Mouse (Mus musculus) hindbrain, embryonic 11.5 days (tissue): ENCODE results near the gene Spg21. TPM values are rescaled to one million over a fixed set of nuclear protein-coding genes. Genes with fewer than 3 reads are reported as not detected.

Experiments used
- ATAC-seq: fragments of 200-750 bp; cut with Nextera tagmentation; 2 replicates; pipeline ENCODE4 v1.8.0; 2017; ENCODE audit warnings: mild to moderate bottlenecking, moderate TSS enrichment, moderate library complexity; ENCODE audit not compliant: low FRiP score
- DNase-seq: peaks from one replicate; pipeline ENCODE4 v3.0.0-alpha.2; 2015; ENCODE audit warnings: low spot score
- H3K27ac ChIP-seq: fragments of 300-500 bp; sonication (generic); 2 replicates; pipeline ENCODE4 v1.5.1; 2014; ENCODE audit warnings: mild to moderate bottlenecking, low read depth, low read length
- H3K27me3 ChIP-seq: fragments of 300-500 bp; sonication (generic); 2 replicates; pipeline ENCODE4 v1.6.1; 2014; ENCODE audit warnings: mild to moderate bottlenecking, low read length, moderate library complexity, mixed read lengths; ENCODE audit not compliant: control insufficient read depth, insufficient read depth
- H3K36me3 ChIP-seq: fragments of 300-500 bp; sonication (generic); 2 replicates; pipeline ENCODE4 v1.6.1; 2014; ENCODE audit warnings: mild to moderate bottlenecking, low read length, moderate library complexity, mixed read lengths; ENCODE audit not compliant: control insufficient read depth, insufficient read depth
- H3K4me1 ChIP-seq: fragments of 300-500 bp; sonication (generic); replicated peaks from 2 replicates; pipeline ENCODE4 v1.6.1; 2014; ENCODE audit warnings: low read length, mixed read lengths; ENCODE audit not compliant: control insufficient read depth, insufficient read depth
- H3K4me2 ChIP-seq: fragments of 300-500 bp; sonication (generic); replicated peaks from 2 replicates; pipeline ENCODE4 v1.6.1; 2014; ENCODE audit warnings: mild to moderate bottlenecking, low read depth, low read length
- H3K4me3 ChIP-seq: fragments of 300-500 bp; sonication (generic); 2 replicates; pipeline ENCODE4 v1.5.1; 2014; ENCODE audit warnings: low read depth, low read length
- H3K9ac ChIP-seq: fragments of 300-500 bp; sonication (generic); 2 replicates; pipeline ENCODE4 v1.6.1; 2014; ENCODE audit warnings: low read depth, low read length
- H3K9me3 ChIP-seq: fragments of 300-500 bp; sonication (generic); 2 replicates; pipeline ENCODE4 v1.6.1; 2016; ENCODE audit warnings: low read length; ENCODE audit not compliant: control insufficient read depth
- WGBS: fragments of 180-500 bp; shearing (Covaris S2); extraction: QIAGEN DNeasy Blood & Tissue Kit; methylation state at CpG from one replicate; pipeline ENCODE4 v1.1.7; 2014; 5-methylcytosine and 5-hydroxymethylcytosine counted together
- polyA plus RNA-seq: library from polyadenylated mRNA; unstranded; fragments of >200 nt; fragmentation: Nextera tagmentation; extraction: Ambion mirVana; gene quantifications from 2 replicates; pipeline ENCODE4 v1.2.1, GENCODE M21; 2014

The Spg21 gene
- polyA plus RNA-seq, 1 experiment from 2014 or later, result 131 TPM

DNA sequence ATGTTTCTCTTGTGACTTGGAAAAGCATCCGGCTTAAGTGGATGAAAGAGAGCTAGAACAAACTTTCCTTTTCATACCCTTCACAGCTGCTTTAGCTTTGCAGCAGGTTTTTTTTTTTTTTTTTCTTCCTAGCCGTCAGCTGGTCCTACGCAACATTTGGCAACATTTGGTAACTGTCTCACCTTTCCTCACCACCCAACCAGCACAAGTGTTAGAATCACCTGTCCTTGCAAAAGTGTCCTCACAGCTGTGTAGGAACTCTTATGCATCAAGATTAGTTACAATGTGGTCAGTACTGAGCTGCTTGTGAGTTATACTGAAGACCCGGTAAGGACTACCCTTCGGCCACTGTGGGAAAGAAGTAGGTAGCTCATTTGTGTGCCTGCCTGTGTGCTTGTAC, 1.8 kb downstream of the Spg21 start:
- DNase-seq (no peak), ATAC-seq (no peak)
- no peak overlapping the region for H3K4me2 ChIP-seq
- H3K9ac ChIP-seq, result no peak overlapping the region
- WGBS, result 84% methylated on average over 5 of the region's 5 CpGs
- no peaks in the 10 kb centered on the region for H3K36me3 ChIP-seq
- no peaks in the 10 kb centered on the region for H3K27me3 ChIP-seq
- H3K4me1 ChIP-seq, result peaks cover 7% of the 10 kb centered on the region
- no peak overlapping the region for H3K4me3 ChIP-seq
- no peak overlapping the region for H3K27ac ChIP-seq
- H3K9me3 ChIP-seq, result no peaks in the 10 kb centered on the region

DNA sequence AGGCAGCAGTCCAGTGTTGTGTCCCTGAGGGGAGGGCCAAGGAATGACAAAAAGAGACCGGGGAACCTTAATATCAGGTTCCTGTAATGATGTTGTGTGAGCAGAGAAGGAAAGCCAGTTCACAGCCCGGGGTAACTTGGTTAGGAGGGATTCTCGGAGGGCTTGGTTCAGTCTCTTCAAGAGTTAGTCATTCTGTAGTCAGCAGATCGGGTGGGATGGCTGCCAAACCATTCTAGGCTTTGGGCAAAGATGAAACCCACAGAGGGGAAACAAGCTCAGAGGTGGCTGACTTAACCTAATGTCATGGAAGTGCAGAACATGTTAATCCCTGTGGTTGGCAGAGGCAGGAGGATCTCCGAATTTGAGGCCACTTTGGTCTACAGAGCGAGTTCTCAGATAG, 3.4 kb downstream of the Spg21 start:
- no peak for ATAC-seq
- Histone ChIP-seq H3K9ac (no peak overlapping the region), H3K4me1 (peaks cover 7% of the 10 kb centered on the region), H3K4me3 (no peak overlapping the region), H3K27me3 (no peaks in the 10 kb centered on the region), H3K9me3 (no peaks in the 10 kb centered on the region), H3K27ac (no peak overlapping the region), H3K4me2 (no peak overlapping the region), H3K36me3 (no peaks in the 10 kb centered on the region)
- no peak for DNase-seq
- 96% methylated on average over 6 of the region's 6 CpGs for whole genome bisulfite sequencing

DNA sequence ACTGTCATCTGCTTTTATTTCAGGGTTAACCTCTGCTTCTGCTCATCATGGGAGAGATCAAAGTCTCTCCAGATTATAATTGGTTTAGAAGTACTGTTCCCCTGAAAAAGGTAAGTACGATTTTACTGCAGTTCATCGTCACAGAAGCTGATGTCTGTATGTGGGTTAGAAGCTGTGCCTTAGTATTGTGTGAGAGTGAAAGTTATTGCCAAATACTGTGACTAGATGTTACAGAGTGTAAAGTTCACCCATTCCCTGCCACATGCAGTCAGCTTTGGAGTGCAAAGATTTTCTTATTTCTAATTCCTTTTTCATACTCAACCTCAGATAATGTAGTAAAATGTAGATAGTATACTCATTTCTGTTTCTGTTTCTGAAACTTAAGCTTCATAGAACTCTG, 4.5 kb downstream of the Spg21 start:
- Histone ChIP-seq H3K4me2 (no peak overlapping the region), H3K9ac (no peak overlapping the region), H3K27ac (no peak overlapping the region), H3K36me3 (no peaks in the 10 kb centered on the region), H3K27me3 (no peaks in the 10 kb centered on the region), H3K4me3 (no peak overlapping the region), H3K4me1 (peaks cover 6% of the 10 kb centered on the region), H3K9me3 (no peaks in the 10 kb centered on the region)
- ATAC-seq, result no peak
- DNase-seq, result no peak
- 91% methylated on average over 2 of the region's 2 CpGs for WGBS

DNA sequence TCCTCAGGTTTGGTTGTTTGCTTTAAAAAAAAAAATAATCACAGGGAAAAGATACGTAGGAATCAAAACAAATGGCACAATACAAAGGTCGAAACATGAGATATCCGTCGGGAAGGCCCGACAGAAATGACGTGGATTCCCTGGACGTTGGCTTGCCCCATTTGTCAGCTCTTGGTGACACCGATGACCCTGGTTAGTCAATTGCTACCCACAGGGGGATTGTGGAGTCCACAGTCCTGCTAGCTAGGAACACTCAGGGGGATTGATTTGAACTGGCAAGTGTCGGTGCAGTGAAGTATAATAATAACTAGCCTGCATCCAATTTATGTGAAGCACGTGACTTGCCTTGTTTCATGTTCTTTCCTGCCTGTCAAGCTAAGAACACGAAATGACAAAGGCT, 6.9 kb downstream of the Spg21 start:
- Histone ChIP-seq H3K9ac (no peak overlapping the region), H3K36me3 (no peaks in the 10 kb centered on the region), H3K9me3 (no peaks in the 10 kb centered on the region), H3K27ac (0 out of 2 replicates have a peak overlapping the region, but pooled peaks have one; percentile 18), H3K27me3 (no peaks in the 10 kb centered on the region), H3K4me3 (no peak overlapping the region), H3K4me2 (no peak overlapping the region), H3K4me1 (no peaks in the 10 kb centered on the region)
- DNase-seq, result peak; percentile 26
- 43% methylated on average over 11 of the region's 11 CpGs for WGBS
- ATAC-seq, result no peak

DNA sequence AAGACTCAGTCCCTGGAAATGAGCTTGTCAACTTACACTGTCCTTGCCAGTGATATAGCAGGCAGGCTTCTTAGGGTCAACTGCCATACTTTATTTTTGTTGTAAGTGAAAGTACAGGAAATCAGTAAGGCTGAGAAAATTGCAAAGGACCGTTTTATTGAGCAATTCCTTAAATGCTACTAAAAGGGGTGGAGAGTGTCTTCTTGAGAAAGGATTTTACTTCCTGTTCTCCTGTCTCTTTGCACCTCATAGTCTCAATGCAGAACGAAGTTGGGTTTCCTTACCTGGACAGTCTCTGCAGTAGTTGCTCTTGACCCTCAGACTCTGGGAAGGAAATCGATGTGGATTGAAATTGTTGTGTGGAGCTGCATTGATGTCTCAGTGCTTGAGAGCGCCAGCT, 12.0 kb downstream of the Spg21 start:
- H3K27me3 ChIP-seq, result no peaks in the 10 kb centered on the region
- no peaks in the 10 kb centered on the region for H3K9me3 ChIP-seq
- no peaks in the 10 kb centered on the region for H3K4me1 ChIP-seq
- no peak overlapping the region for H3K27ac ChIP-seq
- 0 out of 2 replicates have a peak, but pooled peaks cover 3% of the 10 kb centered on the region for H3K36me3 ChIP-seq
- H3K9ac ChIP-seq, result no peak overlapping the region
- ATAC-seq (no peak), DNase-seq (no peak)
- WGBS, result 89% methylated on average over 4 of the region's 4 CpGs
- H3K4me3 ChIP-seq, result no peak overlapping the region
- no peak overlapping the region for H3K4me2 ChIP-seq

DNA sequence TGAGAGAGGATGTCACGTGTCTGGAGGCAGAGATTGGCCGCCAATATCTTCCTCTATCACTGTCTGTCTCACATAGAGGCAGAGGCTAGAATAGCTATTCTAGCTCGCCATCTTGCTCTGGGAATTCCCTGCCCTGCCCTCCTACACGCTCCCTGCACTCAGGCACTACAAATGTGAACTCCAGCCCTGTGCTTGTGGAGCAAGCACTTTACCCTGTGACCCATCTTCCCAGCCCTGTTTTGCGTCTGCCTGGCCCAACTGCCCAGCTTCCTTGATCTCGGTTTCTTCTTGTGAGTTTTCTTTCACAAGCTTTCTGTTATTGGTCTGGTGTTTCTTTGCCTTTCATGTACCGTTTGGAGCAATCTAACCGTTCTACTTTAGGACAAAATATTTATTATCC, 18.4 kb downstream of the Spg21 start:
- Histone ChIP-seq H3K4me2 (no peak overlapping the region), H3K4me3 (no peak overlapping the region), H3K27me3 (no peaks in the 10 kb centered on the region), H3K27ac (no peak overlapping the region), H3K4me1 (no peaks in the 10 kb centered on the region), H3K9me3 (no peaks in the 10 kb centered on the region), H3K9ac (no peak overlapping the region), H3K36me3 (peaks cover 3% of the 10 kb centered on the region; the same call in 1 of the 2 replicates)
- 83% methylated on average over 8 of the region's 8 CpGs for WGBS
- ATAC-seq, result no peak
- no peak for DNase-seq

DNA sequence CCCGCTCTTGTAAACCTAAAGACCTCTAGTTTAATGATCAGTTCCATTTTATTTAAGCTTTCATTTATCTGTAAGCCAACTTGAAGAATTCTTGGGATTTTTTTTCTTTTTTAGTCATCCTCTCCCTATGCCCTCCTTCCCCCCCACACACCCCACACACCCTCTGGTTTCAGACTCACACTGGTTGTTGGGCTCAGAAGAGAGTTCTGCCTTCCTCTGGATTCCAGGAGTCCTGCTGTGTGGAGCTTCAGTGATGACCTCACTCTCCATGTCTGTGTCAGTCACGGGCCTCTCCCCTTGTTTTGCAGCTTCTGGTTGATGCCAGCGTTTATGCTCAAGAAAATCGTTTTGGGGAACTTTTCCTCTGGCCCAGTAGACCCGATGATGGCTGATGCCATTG, 19.3 kb downstream of the Spg21 start:
- ATAC-seq, result no peak
- Histone ChIP-seq H3K9me3 (no peaks in the 10 kb centered on the region), H3K4me1 (no peaks in the 10 kb centered on the region), H3K27ac (no peak overlapping the region), H3K36me3 (peaks cover 3% of the 10 kb centered on the region; the same call in 1 of the 2 replicates), H3K27me3 (no peaks in the 10 kb centered on the region), H3K9ac (no peak overlapping the region), H3K4me3 (no peak overlapping the region), H3K4me2 (no peak overlapping the region)
- WGBS, result 84% methylated on average over 5 of the region's 5 CpGs
- no peak for DNase-seq

DNA sequence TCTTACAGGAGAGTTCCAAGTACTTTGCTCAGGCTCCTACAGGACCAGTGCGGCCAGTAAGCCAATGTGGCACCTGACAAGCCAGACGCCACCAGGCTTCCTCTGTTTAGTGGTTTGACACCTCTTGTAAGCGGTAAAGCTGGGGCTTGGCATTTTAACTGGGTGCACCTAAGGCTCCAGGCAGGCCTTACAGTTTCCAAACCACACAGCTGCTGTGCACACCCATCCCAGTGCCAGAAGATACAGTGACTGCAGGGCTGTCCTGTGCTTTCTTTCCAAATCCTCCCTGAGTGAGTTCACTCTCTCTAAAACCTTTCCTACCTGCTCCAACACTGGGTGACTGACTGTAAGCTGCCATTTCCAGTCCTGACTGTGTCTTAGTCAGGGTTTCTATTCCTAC, 30.7 kb downstream of the Spg21 start:
- 87% methylated on average over 3 of the region's 3 CpGs for WGBS
- no peaks in the 10 kb centered on the region for H3K27me3 ChIP-seq
- no peaks in the 10 kb centered on the region for H3K9me3 ChIP-seq
- no peak overlapping the region for H3K4me3 ChIP-seq
- H3K36me3 ChIP-seq, result no peaks in the 10 kb centered on the region
- H3K27ac ChIP-seq, result peak overlapping the region; percentile 6; the same call in 1 of the 2 replicates
- no peak for ATAC-seq
- no peak overlapping the region for H3K9ac ChIP-seq
- no peaks in the 10 kb centered on the region for H3K4me1 ChIP-seq
- DNase-seq, result no peak
- no peak overlapping the region for H3K4me2 ChIP-seq

DNA sequence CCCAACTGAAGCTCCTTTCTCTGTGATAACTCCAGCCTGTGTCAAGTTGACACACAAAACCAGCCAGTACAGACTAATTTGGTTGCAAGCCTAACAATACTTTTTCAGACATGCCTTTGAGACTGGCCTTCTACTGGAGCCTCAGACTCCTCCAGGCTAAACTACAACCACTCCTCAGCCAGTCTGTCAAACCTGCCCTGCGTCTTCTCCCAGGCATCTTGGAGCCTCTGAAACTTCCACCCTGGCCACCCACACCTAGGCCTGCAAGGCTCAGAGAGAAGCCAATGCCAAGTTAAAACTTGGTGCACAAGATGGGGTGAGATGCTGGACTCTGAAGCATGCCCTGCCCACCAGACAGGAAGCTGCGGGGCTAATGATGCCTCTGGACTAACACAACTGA, 31.6 kb downstream of the Spg21 start:
- Histone ChIP-seq H3K36me3 (no peaks in the 10 kb centered on the region), H3K27ac (no peak overlapping the region), H3K4me1 (no peaks in the 10 kb centered on the region), H3K9ac (no peak overlapping the region), H3K9me3 (no peaks in the 10 kb centered on the region), H3K4me3 (no peak overlapping the region), H3K4me2 (no peak overlapping the region), H3K27me3 (no peaks in the 10 kb centered on the region)
- ATAC-seq (no peak), DNase-seq (no peak)
- 95% methylated on average over 2 of the region's 2 CpGs for WGBS
